Mouse (Mus musculus): Measurements from ENCODE around the gene Lin7a.

GRCm38 (mm10) chr10:107253191-107253965 is 18.1 kb upstream of the Lin7a start:
- no peak for TF ChIP-seq POLR2A (IDR thresholded peaks at IDR 0.05; ENCODE audit: borderline replicate concordance, extremely low read depth, low read depth, low read length)
- no peak for TF ChIP-seq CTCF (IDR thresholded peaks at IDR 0.05; ENCODE audit: insufficient read depth, low read length)

Measured in lung, adult 2 months (tissue).